Mouse (Mus musculus): Measurements from ENCODE around the gene Mrgpra3. TPM values are rescaled to one million over a fixed set of nuclear protein-coding genes. Genes with fewer than 3 reads are reported as not detected.

The Mrgpra3 gene
- not detected in 2 replicates for polyA plus RNA-seq (2021; fragmentation: Nextera tagmentation)
- long read RNA-seq, experiment 1, result 0 reads
- long read RNA-seq, experiment 2, result 0 reads

GRCm38 (mm10) chr7:47601272-47601671, at the start of gene Mrgpra3:
Gene Mrgpra3, minus strand, starts transcription at chr7:47601372.

Other genes with a start within 250 kb of the Mrgpra3 start
- not detected in 2 replicates for gene Mrgpra1, start 247.1 kb downstream of the Mrgpra3 start, polyA plus RNA-seq (2021; fragmentation: Nextera tagmentation)
- gene Mrgpra2a, start 149.2 kb downstream of the Mrgpra3 start, polyA plus RNA-seq (2021; fragmentation: Nextera tagmentation), result not detected in 2 replicates
- gene Mrgpra2b, start 72.5 kb downstream of the Mrgpra3 start, polyA plus RNA-seq (2021; fragmentation: Nextera tagmentation), result not detected in 2 replicates